In the genomic region with DNA sequence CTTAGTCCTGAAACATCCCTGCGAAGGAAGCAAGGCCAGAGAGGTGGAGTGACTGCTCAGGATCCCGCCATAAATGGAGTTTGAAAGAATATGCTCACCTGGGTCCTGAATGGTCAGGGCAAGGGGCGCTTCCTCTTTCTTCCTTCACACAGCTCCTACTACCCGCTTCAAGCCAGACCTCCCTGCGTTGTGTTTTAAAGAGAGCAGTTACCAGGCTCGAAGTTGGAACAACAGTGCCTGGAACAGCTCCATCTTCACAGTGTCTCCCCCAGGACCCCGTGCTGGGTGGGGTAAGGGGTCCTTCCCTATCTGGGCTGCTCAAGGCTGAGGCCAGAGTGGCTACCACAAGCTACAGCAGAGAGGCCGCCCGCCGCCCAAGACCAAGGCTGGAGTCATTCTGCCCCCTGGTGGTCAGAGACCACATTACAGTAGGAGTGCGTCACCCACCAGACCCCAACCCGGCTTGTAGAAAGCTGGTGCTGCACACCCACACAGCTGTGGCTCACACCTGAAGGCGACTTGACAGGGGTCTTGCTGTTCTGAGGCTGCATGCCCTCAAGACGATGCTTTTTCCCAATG, we compare ENCODE assay signal across 9 mouse cellular contexts. TPM values are rescaled to one million over a fixed set of nuclear protein-coding genes. Genes with fewer than 3 reads are reported as not detected.
DNase-seq lines count a peak whose midpoint lies in the region; ATAC-seq and TF ChIP-seq lines count a peak whose summit lies in the region.
"Had no signal": no experiment of that assay in that cellular context is flagged by ENCODE, and none has a peak within 500 bp of the region (broad histone marks: within the 10 kb centered on the region; RNA-seq: fewer than 3 reads in every experiment).

No protein-coding gene starts in this region.

- H3K27ac ChIP-seq in kidney, embryonic 15.5 days: no peak overlapping the region
- no peak overlapping the region for H3K27ac ChIP-seq in heart, adult 2 months
- no peak overlapping the region for H3K27ac ChIP-seq in liver, adult 2 months (replicated peaks; ENCODE audit: insufficient read depth, low read depth, low read length)

- 37% methylated on average over 14 of the region's 14 CpGs for WGBS in kidney, embryonic 15.5 days
- WGBS in heart, adult 2 months: 33% methylated on average over 14 of the region's 14 CpGs
- WGBS in liver, adult 2 months: 34% methylated on average over 14 of the region's 14 CpGs

- peaks cover 4% of the 10 kb centered on the region; the same call in 1 of the 2 replicates for H3K9me3 ChIP-seq in kidney, embryonic 15.5 days (replicated peaks)

- H3K79me2 ChIP-seq in heart, adult 2 months (replicated peaks; ENCODE audit: control insufficient read depth, insufficient read depth, low read length): no peaks in the 10 kb centered on the region
- no peaks in the 10 kb centered on the region for H3K79me2 ChIP-seq in liver, adult 2 months (ENCODE audit: control insufficient read depth, insufficient read depth, low read length)

- H3K4me1 ChIP-seq in kidney, embryonic 15.5 days: peaks cover 51% of the 10 kb centered on the region
- 0 out of 2 replicates have a peak, but pooled peaks cover 1% of the 10 kb centered on the region for H3K4me1 ChIP-seq in heart, adult 2 months (ENCODE audit: control insufficient read depth, insufficient read depth, low read length)
- no peaks in the 10 kb centered on the region for H3K4me1 ChIP-seq in liver, adult 2 months (ENCODE audit: control insufficient read depth, insufficient read depth, low read length)

- 0 out of 2 replicates have a peak, but pooled peaks cover 5% of the 10 kb centered on the region for H3K27me3 ChIP-seq in kidney, embryonic 15.5 days
- H3K27me3 ChIP-seq in heart, adult 2 months (ENCODE audit: control insufficient read depth, insufficient read depth, low read length): no peaks in the 10 kb centered on the region
- H3K27me3 ChIP-seq in liver, adult 2 months (ENCODE audit: control insufficient read depth, insufficient read depth, low read length): 0 out of 2 replicates have a peak, but pooled peaks cover 5% of the 10 kb centered on the region
- H3K27me3 ChIP-seq in splenic B cell, adult 2 months (ENCODE audit: control insufficient read depth, insufficient read depth, low read length, poor library complexity, severe bottlenecking): no peaks in the 10 kb centered on the region
- H3K27me3 ChIP-seq: Patski had no signal

- DNase-seq in kidney, adult 11 months: peak; percentile 55
- peak; percentile 71 for DNase-seq in embryo, embryonic 11.5 days (ENCODE audit: low read depth, low spot score)
- peak; percentile 79 to 90 for DNase-seq in heart, adult 2 months
- peak; percentile 79 for DNase-seq in kidney, adult 9 months
- no peak for DNase-seq in liver, adult 2 months (ENCODE audit: extremely low read depth, low read depth, low spot score)
- peak; percentile 82 for DNase-seq in naive thymus-derived CD4-positive, alpha-beta T cell, adult 2 months (ENCODE audit: low read depth)
- DNase-seq in splenic B cell, adult 2 months (ENCODE audit: low read depth, low spot score): peak; percentile 78

- no peak overlapping the region for H3K4me2 ChIP-seq in kidney, embryonic 15.5 days

- no peak overlapping the region for H3K9ac ChIP-seq in kidney, embryonic 15.5 days
- H3K9ac ChIP-seq in heart, adult 2 months (ENCODE audit: low read depth, low read length): no peak overlapping the region
- H3K9ac ChIP-seq in liver, adult 2 months (ENCODE audit: low read depth, low read length): no peak overlapping the region

- no peak for ATAC-seq in kidney, embryonic 15.5 days (replicated peaks; ENCODE audit: low FRiP score)
- ATAC-seq: Patski had no signal

- peak; percentile 98 for TF ChIP-seq CTCF in heart, adult 2 months (IDR thresholded peaks at IDR 0.05)
- peak; percentile 95 for TF ChIP-seq CTCF in liver, adult 2 months (IDR thresholded peaks at IDR 0.05; ENCODE audit: low read depth, low read length)

- no peaks in the 10 kb centered on the region for H3K36me3 ChIP-seq in kidney, embryonic 15.5 days
- H3K36me3 ChIP-seq in heart, adult 2 months (ENCODE audit: control insufficient read depth, insufficient read depth, low read length): no peaks in the 10 kb centered on the region
- H3K36me3 ChIP-seq in liver, adult 2 months (ENCODE audit: control insufficient read depth, insufficient read depth, low read length): no peaks in the 10 kb centered on the region
- no peaks in the 10 kb centered on the region for H3K36me3 ChIP-seq in splenic B cell, adult 2 months (ENCODE audit: control insufficient read depth, insufficient read depth, low read length, poor library complexity, severe bottlenecking)

- H3K4me3 ChIP-seq in kidney, embryonic 15.5 days (replicated peaks): no peak overlapping the region
- no peak overlapping the region for H3K4me3 ChIP-seq in heart, adult 2 months
- H3K4me3 ChIP-seq in liver, adult 2 months (ENCODE audit: insufficient read depth, low read depth, low read length): no peak overlapping the region

- intact Hi-C loops in heart, adult 2 months (cut with DNase I): loop anchor here (1.0 to 10.0 kb wide), 4 partner anchors 313 to 571 kb away; partner anchors contain the start of genes Trpm5 and Tspan32

- no peak for TF ChIP-seq POLR2A in heart, adult 2 months (IDR thresholded peaks at IDR 0.05; ENCODE audit: insufficient read depth, low read depth, low read length)
- no peak for TF ChIP-seq POLR2A in liver, adult 2 months (IDR thresholded peaks at IDR 0.05; ENCODE audit: extremely low read depth, insufficient read depth, low read length)

- TF ChIP-seq EP300 in heart, adult 2 months (IDR thresholded peaks at IDR 0.05; ENCODE audit: insufficient read depth, low read depth, low read length): peak; percentile 76; the same call in 1 of the 2 replicates

RNA-seq across cellular contexts. Expression of gene Cdkn1c, which starts 5.3 kb away (rescaled TPM):
- polyA plus RNA-seq in kidney, embryonic 15.5 days (2015; fragmentation: Nextera tagmentation; extraction: Ambion mirVana): 844 and 965 TPM in 2 replicates
- 10 to 100 TPM; 33.9 to 42.4 TPM for total RNA-seq in heart, adult 2 months (2021)
- polyA plus RNA-seq in heart, adult 2 months (2012; rRNA removed): 12.3 and 15.7 TPM in 2 replicates
- 2.4 and 4.4 TPM in 2 replicates for total RNA-seq in liver, adult 2 months (2014; rRNA removed)
- 2.2 and 5.2 TPM in 2 replicates for polyA plus RNA-seq in liver, adult 2 months (2012; rRNA removed)

RNA-seq across cellular contexts. Expression of gene Slc22a18, which starts 7.3 kb away (rescaled TPM):
- polyA plus RNA-seq in kidney, embryonic 15.5 days (2015; fragmentation: Nextera tagmentation; extraction: Ambion mirVana): 4.1 and 4.5 TPM in 2 replicates
- total RNA-seq in heart, adult 2 months (2021): under 1 TPM; 0.36 to 0.42 TPM
- 2.3 and 2.5 TPM in 2 replicates for polyA plus RNA-seq in heart, adult 2 months (2012; rRNA removed)
- total RNA-seq in liver, adult 2 months (2014; rRNA removed): 64.4 and 95.4 TPM in 2 replicates
- 344 and 377 TPM in 2 replicates for polyA plus RNA-seq in liver, adult 2 months (2012; rRNA removed)

RNA-seq across cellular contexts. Expression of gene Phlda2, which starts 36.8 kb away (rescaled TPM):
- 8.4 and 10.8 TPM in 2 replicates for polyA plus RNA-seq in kidney, embryonic 15.5 days (2015; fragmentation: Nextera tagmentation; extraction: Ambion mirVana)
- not detected for total RNA-seq in heart, adult 2 months (2021)
- polyA plus RNA-seq in heart, adult 2 months (2012; rRNA removed): not detected in 2 replicates
- total RNA-seq in liver, adult 2 months (2014; rRNA removed): 0.28 TPM in 1 of 2 replicates, not detected in the other
- 0.40 TPM in 1 of 2 replicates, not detected in the other for polyA plus RNA-seq in liver, adult 2 months (2012; rRNA removed)
- polyA plus RNA-seq: Patski had no signal

Comparison
In these comparisons a context has a peak if more than half of its experiments do, and no peak if none do; other contexts are left out.
1. RNA of gene Cdkn1c, which starts 5.3 kb away (polyA plus RNA-seq): 844 to 965 TPM in kidney, embryonic 15.5 days; 12.3 to 15.7 TPM in heart, adult 2 months and 2.2 to 5.2 TPM in liver, adult 2 months; every median in the first group is over 10 times any median in the second.
2. RNA of gene Slc22a18, which starts 7.3 kb away (polyA plus RNA-seq): 344 to 377 TPM in liver, adult 2 months; 4.1 to 4.5 TPM in kidney, embryonic 15.5 days and 2.3 to 2.5 TPM in heart, adult 2 months; every median in the first group is over 10 times any median in the second.